Mouse (Mus musculus) megakaryocyte, adult 5-6 weeks (primary cell): ENCODE results near the gene Cadps. TPM values are rescaled to one million over a fixed set of nuclear protein-coding genes. Genes with fewer than 3 reads are reported as not detected.

Experiments
- ATAC-seq: 2 replicates; pipeline ENCODE4 v1.8.0; 2016; ENCODE audit warnings: mild to moderate bottlenecking, inconsistent platforms; ENCODE audit not compliant: poor library complexity, severe bottlenecking
- total RNA-seq, 2 experiments: library from RNA; stranded (forward) in 1 of 2; stranded (reverse) in 1 of 2; fragments of 153-499, 151-499 nt in 1 of 2; fragments of 221-1000, 200-1000 nt in 1 of 2; gene quantifications; 2 replicates each; pipeline versions ENCODE4 v1.2.3 to v1.2.4; 2015 to 2017

The Cadps gene
- total RNA-seq, 2 experiments from 2014 or later, result not detected

DNA sequence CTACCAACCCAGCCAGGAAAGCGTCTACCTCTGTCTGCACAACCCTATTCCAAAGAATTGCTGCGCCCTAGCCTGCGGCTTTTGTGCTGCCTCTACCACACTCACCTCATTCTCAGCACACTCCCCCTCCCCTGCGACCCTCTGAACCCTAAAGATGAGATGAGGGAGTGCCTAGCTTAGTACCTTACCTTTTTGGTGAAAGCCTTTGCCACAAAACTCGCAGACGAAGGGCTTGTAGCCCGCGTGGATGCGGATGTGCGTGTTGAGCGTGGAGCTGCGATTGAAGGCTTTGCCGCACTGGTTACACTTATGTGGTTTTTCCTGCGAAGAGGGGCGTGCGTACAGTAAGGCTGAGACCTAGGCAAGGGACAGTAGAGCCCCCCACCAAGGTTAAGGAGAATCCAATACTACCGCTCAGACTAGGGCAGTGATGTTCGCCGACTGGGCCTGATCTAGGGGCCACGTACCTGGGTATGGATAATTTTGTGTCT lies 479.4 kb downstream of the Cadps start:
- no peak for ATAC-seq

DNA sequence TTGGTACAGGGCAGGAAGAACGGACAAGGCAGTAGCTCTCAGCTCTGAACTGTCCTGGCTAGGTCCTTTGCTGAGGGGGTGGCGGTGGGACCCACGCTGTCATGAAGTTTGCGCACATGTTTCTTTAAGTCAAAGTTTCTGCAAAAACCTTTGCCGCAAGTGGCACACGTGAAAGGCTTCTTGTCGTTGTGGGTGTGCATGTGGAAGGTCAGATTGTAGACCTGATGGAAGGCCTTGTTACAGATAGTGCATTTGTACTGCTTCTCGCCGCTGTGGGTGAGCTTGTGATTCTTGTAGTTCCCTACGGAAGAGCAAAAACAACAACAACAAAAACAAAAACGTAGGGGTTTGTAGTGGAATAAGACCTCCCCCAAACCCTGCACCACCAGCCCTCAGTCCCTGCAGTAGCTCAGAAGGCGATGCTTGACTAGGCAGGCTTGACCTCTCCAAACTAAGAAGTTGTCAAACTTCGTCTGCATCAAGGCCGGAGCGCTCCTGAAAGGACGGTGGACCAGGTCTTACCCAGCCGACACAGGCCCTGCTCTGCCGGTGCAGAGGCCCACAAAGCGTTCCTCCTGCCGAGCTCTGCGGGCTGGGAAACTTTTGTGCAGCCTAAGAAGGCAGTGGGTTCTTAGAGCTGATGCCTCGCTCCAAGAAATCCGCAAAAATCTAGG lies 480.3 kb downstream of the Cadps start:
- ATAC-seq, result no peak

DNA sequence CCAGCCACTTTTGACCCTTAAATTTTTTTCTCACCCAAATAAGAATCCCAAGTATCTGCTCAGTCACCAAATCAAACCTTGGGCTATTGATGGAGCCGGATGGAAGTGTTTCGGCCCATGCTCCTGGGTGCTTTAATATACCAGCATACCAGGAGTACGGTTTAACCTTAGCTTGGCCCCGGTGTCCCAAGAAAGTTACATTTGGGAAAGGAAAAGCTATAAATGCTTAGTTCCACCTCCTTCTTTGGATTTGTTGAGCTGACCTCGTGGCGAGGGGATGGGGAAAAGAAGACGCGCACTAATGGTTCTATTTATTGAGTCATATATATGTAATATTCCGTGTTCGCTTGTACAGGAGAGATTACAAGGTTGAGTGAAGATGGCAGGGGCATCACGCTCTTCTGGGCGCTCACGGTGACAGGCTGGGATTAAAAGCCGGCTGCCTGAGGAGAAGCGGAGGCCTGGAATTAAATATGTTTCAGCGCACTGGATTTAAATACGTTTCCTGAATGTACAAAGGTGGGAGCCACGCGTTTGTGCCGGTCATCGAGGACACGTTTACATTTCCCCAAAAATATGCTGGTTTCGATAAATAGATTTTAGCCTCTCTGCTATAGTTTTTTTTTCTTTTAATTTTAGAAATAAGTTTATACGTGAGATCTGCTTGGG lies 481.0 kb downstream of the Cadps start:
- no peak for ATAC-seq

DNA sequence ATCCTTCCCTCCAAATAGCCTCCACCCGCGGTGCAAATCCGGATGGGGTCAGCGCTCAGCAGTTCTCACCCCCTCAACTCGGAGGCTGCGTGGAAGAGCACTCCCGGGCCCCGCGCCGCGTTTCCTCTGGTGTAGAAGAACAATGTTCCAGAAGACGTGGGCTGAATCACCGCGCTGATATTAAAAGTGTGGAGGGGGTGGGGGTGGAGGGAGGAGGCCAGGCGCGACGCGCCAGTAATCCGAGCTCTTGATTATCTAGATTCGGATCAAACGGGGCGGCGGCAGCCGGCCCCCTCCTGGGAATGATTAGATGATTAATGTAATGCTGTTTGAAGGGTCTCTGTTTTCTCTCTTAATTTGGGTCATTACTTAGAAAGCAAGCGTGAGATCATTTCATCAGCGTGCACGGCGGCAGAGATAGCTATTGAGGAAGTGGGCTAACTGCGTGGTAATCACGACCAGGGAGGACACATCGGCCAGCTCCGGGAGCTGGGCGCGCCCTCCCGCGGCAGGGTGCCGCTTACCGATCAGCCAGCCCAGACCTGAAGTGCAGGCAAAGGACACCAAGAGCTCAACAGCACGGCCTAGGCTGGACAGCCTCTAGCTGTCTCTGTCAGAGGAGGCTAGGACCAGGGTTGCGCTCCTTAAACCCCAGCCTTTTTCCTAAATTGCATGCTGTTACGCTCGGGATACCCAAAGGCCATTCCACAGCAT lies 481.6 kb downstream of the Cadps start:
- ATAC-seq, result peak; percentile 45; the same call in 1 of the 2 replicates

DNA sequence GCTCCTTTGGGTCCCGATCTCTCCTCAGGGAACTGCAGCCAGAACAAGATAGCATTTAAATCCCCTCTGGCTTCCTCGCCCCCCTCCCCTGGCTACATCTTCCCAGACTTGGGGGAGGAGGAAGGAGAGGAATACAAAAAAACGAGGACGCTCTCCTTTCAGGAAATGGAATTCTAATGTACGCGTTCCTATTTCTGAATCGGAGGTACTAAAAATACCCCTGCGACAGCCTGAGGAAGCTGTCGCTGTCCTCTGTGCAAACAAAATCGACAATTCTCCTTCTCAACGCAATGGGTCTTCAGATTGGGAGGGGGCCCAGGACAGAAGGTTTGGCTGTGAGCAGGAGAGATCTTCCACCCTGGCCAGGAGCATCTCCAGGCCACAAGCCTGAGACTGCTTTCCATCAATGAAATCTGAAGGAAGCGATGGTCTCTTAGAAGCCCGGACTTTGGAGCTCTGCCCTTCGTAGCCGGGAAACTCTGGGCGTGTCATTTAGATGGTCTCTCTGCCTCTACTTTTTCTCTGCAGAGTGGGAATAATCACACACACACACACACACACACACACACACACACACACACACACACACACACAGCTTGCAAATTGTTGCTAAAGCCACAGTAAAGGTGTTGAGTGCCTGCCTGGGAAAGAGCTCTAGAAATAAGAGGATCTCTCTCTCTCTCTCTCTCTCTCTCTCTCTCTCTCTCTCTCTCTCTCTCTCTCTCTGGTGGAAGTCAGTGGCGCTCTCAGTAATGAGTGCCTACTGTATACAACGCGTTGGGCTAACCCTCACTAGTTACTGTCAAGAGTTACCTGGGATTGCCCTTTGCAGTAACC lies 482.4 kb downstream of the Cadps start:
- ATAC-seq, result no peak

DNA sequence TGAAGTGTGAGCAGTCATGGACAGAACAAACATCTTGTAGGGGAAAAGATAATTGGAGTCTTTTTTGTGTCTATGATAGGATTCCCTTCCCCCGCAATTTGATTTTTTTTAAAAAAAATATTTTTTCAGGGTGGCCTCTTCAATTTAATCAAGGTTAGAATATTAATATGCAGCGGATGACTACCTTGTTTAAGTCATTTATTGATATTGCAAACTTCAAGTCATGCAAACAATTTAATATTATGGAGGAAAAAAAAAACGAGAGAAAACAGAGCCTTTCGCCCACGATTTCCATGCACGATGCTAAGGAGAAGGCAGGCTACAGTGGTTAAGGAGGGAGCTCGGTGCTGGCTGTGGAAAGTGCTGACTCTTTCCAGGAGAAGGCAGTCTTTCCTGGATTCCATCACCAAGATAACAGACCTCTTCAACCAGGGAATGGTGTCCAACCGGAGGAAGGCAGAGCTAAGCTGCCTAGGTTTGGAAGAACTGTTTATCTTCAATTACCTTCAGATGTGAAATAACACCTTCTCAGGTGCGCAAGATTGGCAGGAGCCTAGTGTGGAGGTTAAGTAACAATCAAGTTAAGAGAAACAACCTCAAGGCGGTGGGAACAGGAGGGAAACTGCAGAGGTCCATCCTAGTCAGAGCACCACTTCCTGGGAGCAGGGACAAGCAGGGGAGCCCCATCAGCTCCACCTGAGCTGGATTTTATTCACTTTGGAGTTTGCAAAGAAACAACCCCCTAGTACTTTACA lies 483.9 kb downstream of the Cadps start:
- no peak for ATAC-seq

DNA sequence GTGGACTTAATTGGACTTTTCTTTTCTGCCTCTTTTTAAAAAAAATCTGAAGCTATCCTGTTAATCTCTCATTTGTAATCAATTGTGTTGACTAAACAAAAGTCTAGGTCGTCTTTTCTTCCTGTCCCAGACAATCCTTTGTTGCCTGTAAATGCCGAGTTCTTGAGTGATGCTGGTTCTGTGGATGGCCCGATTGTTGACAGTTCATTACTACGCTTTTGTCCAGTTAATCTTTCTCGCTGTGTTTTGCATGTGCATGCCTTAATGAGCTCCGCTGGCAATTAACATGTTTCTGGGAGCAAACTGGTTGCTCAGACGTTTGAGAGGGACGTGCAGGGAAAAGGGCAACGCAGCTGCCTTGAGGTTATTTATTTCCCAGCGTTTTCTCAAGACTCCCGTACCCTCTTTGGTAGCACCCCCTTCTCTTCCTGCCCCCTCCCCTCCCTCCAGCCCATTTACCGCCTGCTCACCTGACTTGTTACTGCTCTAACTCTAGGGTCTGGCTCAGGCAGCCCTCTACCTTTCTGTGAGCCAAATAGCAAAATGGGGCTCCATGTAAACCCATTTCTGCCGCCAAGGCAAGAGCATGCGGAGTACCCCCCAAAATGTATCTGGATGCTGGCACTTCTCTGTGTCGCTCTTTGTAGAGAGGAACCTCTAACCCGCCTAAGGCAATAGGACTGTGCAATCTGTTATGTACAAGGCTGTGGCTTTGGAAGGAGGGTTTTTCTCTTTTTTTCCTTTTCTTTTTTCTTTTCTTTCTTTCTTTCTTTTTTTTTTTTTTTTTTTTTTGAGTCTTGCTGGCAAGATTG lies 484.7 kb downstream of the Cadps start:
- ATAC-seq, result no peak

DNA sequence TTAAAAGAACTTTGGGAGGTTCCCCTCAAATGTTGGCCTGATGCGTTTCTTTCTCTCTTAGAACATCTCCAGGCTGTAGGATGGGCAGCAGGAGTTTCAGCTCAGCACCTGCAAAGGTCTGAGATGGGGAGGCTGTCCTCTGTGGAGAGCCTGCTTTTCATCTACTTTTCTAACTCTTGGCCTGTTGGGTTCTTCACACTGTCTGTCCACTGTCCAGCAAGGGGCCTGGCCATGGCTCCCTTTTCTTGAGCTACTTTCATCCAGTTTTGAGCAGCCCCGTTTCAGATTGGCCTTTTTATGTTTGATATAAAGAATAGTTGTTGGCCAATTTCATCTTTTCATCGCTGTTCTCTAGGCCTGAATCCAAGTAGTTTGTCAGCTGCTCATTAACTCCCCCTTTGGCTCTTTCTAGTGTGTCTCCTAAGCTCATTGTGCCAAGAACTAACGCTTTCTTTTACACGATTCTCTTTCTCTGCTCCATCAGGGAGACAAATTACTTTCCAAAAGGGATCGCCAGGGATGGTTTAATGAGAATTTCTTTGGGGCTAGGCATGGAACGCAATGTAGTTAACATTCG lies 485.4 kb downstream of the Cadps start:
- no peak for ATAC-seq

DNA sequence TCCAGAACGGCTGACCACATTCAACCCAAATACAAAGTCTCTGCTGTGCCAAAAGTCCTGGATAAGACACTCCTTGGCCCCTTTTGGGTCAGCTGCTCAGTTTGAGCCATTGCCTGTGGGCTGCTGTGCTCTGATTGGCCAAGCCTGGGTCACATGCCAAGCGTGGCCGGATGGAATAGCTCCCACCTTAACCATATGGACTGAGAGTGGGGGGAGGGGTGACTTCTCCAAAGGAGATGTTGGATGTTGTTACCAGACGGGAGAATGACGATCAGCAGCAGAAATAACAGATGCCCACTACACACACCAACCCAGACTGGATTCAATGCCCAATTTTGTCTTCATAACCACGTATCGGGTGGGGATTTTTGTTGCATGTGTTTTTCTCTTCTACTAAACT lies 488.0 kb downstream of the Cadps start:
- ATAC-seq, result no peak

DNA sequence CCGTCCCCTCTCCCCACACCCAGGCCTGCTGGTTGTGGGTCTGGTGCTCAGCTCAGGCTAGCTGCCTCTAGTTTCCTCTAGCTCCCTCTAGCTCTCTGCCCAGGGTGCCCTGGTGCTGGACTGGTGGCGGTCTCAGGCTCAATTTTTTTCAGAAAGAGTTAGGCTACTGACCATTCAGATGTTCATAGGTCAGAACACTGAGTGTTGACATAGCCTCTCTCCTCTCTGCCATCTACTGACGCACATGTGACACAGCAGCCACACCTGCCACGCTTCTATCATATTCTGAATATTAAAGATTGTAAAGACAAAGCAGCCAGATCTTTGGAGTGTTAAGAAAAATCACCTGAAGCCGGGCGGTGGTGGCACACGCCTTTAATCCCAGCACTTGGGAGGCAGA lies 489.3 kb downstream of the Cadps start:
- ATAC-seq, result no peak
